Mouse (Mus musculus) liver, embryonic 13.5 days (tissue): ENCODE data around the gene Cpeb3. TPM values are rescaled to one million over a fixed set of nuclear protein-coding genes. Genes with fewer than 3 reads are reported as not detected.
"Not testable (repeated sequence)": the region's sequence is repeated elsewhere in the genome, so short reads cannot be mapped to it uniquely, and the experiment has no call there.

ENCODE experiments used
- ATAC-seq: fragments of 200-750 bp; cut with Nextera tagmentation; 2 replicates; pipeline ENCODE4 v1.8.0; 2017; ENCODE audit warnings: low read depth, mild to moderate bottlenecking, moderate number of reproducible peaks, moderate library complexity
- DNase-seq: peaks from one replicate; pipeline ENCODE4 v3.0.0; 2022
- H3K27ac ChIP-seq: fragments of 300-500 bp; sonication (generic); 2 replicates; pipeline ENCODE4 v1.5.1; 2015; ENCODE audit warnings: moderate library complexity, mild to moderate bottlenecking, inconsistent platforms
- H3K27me3 ChIP-seq: fragments of 300-500 bp; sonication (generic); 2 replicates; pipeline ENCODE4 v1.6.1; 2015; ENCODE audit warnings: mild to moderate bottlenecking, inconsistent platforms
- H3K36me3 ChIP-seq: fragments of 300-500 bp; sonication (generic); 2 replicates; pipeline ENCODE4 v1.6.1; 2015; ENCODE audit warnings: mild to moderate bottlenecking, inconsistent platforms
- H3K4me1 ChIP-seq: fragments of 300-500 bp; sonication (generic); replicated peaks from 2 replicates; pipeline ENCODE4 v1.6.1; 2015; ENCODE audit warnings: inconsistent platforms
- H3K4me2 ChIP-seq: fragments of 300-500 bp; sonication (generic); 2 replicates; pipeline ENCODE4 v1.6.1; 2015; ENCODE audit warnings: inconsistent platforms, mild to moderate bottlenecking, moderate library complexity
- H3K4me3 ChIP-seq: fragments of 300-500 bp; sonication (generic); replicated peaks from 2 replicates; pipeline ENCODE4 v1.5.1; 2015; ENCODE audit warnings: mild to moderate bottlenecking, inconsistent platforms
- H3K9ac ChIP-seq: fragments of 300-500 bp; sonication (generic); 2 replicates; pipeline ENCODE4 v1.6.1; 2015; ENCODE audit warnings: mild to moderate bottlenecking, inconsistent platforms
- H3K9me3 ChIP-seq: fragments of 300-500 bp; sonication (generic); replicated peaks from 2 replicates; pipeline ENCODE4 v1.6.1; 2016; ENCODE audit warnings: inconsistent platforms
- WGBS: fragments of 180-500 bp; shearing (Covaris S2); methylation state at CpG from one replicate; pipeline ENCODE4 v1.1.7; 2015; ENCODE audit not compliant: insufficient replicate concordance; 5-methylcytosine and 5-hydroxymethylcytosine counted together
- polyA plus RNA-seq: library from polyadenylated mRNA; unstranded; fragments of >200 nt; fragmentation: Nextera tagmentation; extraction: Ambion mirVana; gene quantifications from 2 replicates; pipeline ENCODE4 v1.2.1, GENCODE M21; 2015

The Cpeb3 gene
- polyA plus RNA-seq, 1 experiment from 2014 or later: 1.9 TPM

GRCm38 (mm10) chr19:37235818-37236217 lies 27.4 kb upstream of the Cpeb3 start:
- H3K27ac ChIP-seq: peak overlapping the region; percentile 97
- ATAC-seq: no peak
- 0 out of 2 replicates have a peak overlapping the region, but pooled peaks have one; percentile 3 for H3K4me3 ChIP-seq
- WGBS: 58% methylated on average over 8 of the region's 8 CpGs
- H3K4me2 ChIP-seq: peak overlapping the region; percentile 62
- peak overlapping the region; percentile 70 for H3K9ac ChIP-seq
- H3K27me3 ChIP-seq: peaks cover 19% of the 10 kb centered on the region
- no peaks in the 10 kb centered on the region for H3K36me3 ChIP-seq
- H3K4me1 ChIP-seq: peaks cover 94% of the 10 kb centered on the region
- H3K9me3 ChIP-seq: no peaks in the 10 kb centered on the region
- DNase-seq: no peak

- DNase-seq (peak; percentile 52), ATAC-seq (peak; percentile 35)
- H3K27ac ChIP-seq: peak overlapping the region; percentile 87
- no peaks in the 10 kb centered on the region for H3K9me3 ChIP-seq
- H3K27me3 ChIP-seq: peaks cover 19% of the 10 kb centered on the region
- WGBS: 6% methylated on average over 63 of the region's 63 CpGs
- H3K36me3 ChIP-seq: no peaks in the 10 kb centered on the region
- peak overlapping the region; percentile 63 for H3K4me3 ChIP-seq
- H3K9ac ChIP-seq: peak overlapping the region; percentile 78
- peak overlapping the region; percentile 68 for H3K4me2 ChIP-seq
- peaks cover 86% of the 10 kb centered on the region for H3K4me1 ChIP-seq
Observed at GRCm38 (mm10) chr19:37233561-37234539, 25.4 kb upstream of the Cpeb3 start.

- 26% methylated on average over 9 of the region's 9 CpGs for WGBS
- not testable (repeated sequence) for H3K9me3 ChIP-seq, H3K36me3 ChIP-seq
- DNase-seq (peak; percentile 30), ATAC-seq (peak; percentile 67)
- H3K4me2 ChIP-seq: peak overlapping the region; percentile 68
- peak overlapping the region; percentile 64 for H3K9ac ChIP-seq
- H3K4me1 ChIP-seq: peaks cover 76% of the 10 kb centered on the region
- H3K27me3 ChIP-seq: peaks cover 19% of the 10 kb centered on the region
- peak overlapping the region; percentile 88 for H3K27ac ChIP-seq
- H3K4me3 ChIP-seq: peak overlapping the region; percentile 63
Observed at GRCm38 (mm10) chr19:37232598-37232997, 24.2 kb upstream of the Cpeb3 start.

GRCm38 (mm10) chr19:37225197-37225862 lies 16.9 kb upstream of the Cpeb3 start:
- peak overlapping the region; percentile 76 for H3K27ac ChIP-seq
- peaks cover 38% of the 10 kb centered on the region for H3K4me1 ChIP-seq

GRCm38 (mm10) chr19:37214711-37215110 lies 6.3 kb upstream of the Cpeb3 start:
- no peak for ATAC-seq
- Histone ChIP-seq H3K4me2 (no peak overlapping the region), H3K27ac (no peak overlapping the region), H3K36me3 (peaks cover 80% of the 10 kb centered on the region), H3K4me3 (no peak overlapping the region), H3K9me3 (no peaks in the 10 kb centered on the region), H3K9ac (no peak overlapping the region), H3K27me3 (no peaks in the 10 kb centered on the region), H3K4me1 (peaks cover 36% of the 10 kb centered on the region)
- WGBS: 81% methylated on average over 2 of the region's 2 CpGs
- DNase-seq: no peak

More at GRCm38 (mm10) chr19:37225197-37225862, 16.9 kb upstream of the Cpeb3 start:
- peaks cover 41% of the 10 kb centered on the region for H3K36me3 ChIP-seq
- H3K27me3 ChIP-seq: no peaks in the 10 kb centered on the region
- WGBS: 32% methylated on average over 6 of the region's 6 CpGs
- H3K4me3 ChIP-seq: no peak overlapping the region
- DNase-seq (no peak), ATAC-seq (peak; percentile 74)
- peak overlapping the region; percentile 3 for H3K9ac ChIP-seq
- H3K4me2 ChIP-seq: no peak overlapping the region
- H3K9me3 ChIP-seq: no peaks in the 10 kb centered on the region

- Histone ChIP-seq H3K9me3 (no peaks in the 10 kb centered on the region), H3K4me3 (no peak overlapping the region), H3K9ac (no peak overlapping the region), H3K4me2 (no peak overlapping the region), H3K27ac (0 out of 2 replicates have a peak overlapping the region, but pooled peaks have one; percentile 8), H3K27me3 (no peaks in the 10 kb centered on the region), H3K36me3 (peaks cover 51% of the 10 kb centered on the region), H3K4me1 (peaks cover 48% of the 10 kb centered on the region)
- DNase-seq (no peak), ATAC-seq (no peak)
- WGBS: 90% methylated on average over 3 of the region's 3 CpGs
Observed at GRCm38 (mm10) chr19:37211416-37211815, 3.0 kb upstream of the Cpeb3 start.

GRCm38 (mm10) chr19:37210457-37210856 lies 2.1 kb upstream of the Cpeb3 start:
- WGBS: 71% methylated on average over 4 of the region's 4 CpGs
- peaks cover 55% of the 10 kb centered on the region for H3K4me1 ChIP-seq
- ATAC-seq (no peak), DNase-seq (no peak)
- H3K4me3 ChIP-seq: peak overlapping the region; percentile 98; the same call in 1 of the 2 replicates
- peak overlapping the region; percentile 83 for H3K4me2 ChIP-seq
- peaks cover 44% of the 10 kb centered on the region for H3K36me3 ChIP-seq
- no peaks in the 10 kb centered on the region for H3K9me3 ChIP-seq
- H3K27me3 ChIP-seq: no peaks in the 10 kb centered on the region
- H3K9ac ChIP-seq: peak overlapping the region; percentile 100
- peak overlapping the region; percentile 67 for H3K27ac ChIP-seq

GRCm38 (mm10) chr19:37209467-37210128 lies 1.2 kb upstream of the Cpeb3 start:
- WGBS: 73% methylated on average over 8 of the region's 8 CpGs

GRCm38 (mm10) chr19:37208986-37209385 lies 585 bp upstream of the Cpeb3 start:
- ATAC-seq (no peak), DNase-seq (no peak)
- peak overlapping the region; percentile 98 for H3K27ac ChIP-seq

More at GRCm38 (mm10) chr19:37209467-37210128, 1.2 kb upstream of the Cpeb3 start:
- peak overlapping the region; percentile 83 for H3K4me2 ChIP-seq
- H3K36me3 ChIP-seq: peaks cover 40% of the 10 kb centered on the region
- peaks cover 59% of the 10 kb centered on the region for H3K4me1 ChIP-seq
- peak overlapping the region; percentile 100 for H3K9ac ChIP-seq
- ATAC-seq (no peak), DNase-seq (no peak)
- H3K27ac ChIP-seq: peak overlapping the region; percentile 98
- peak overlapping the region; percentile 98 for H3K4me3 ChIP-seq
- no peaks in the 10 kb centered on the region for H3K9me3 ChIP-seq
- H3K27me3 ChIP-seq: no peaks in the 10 kb centered on the region

GRCm38 (mm10) chr19:37207303-37208175 lies 862 bp downstream of the Cpeb3 start, which contains the start of gene March5:
Gene March5, plus strand, starts transcription at chr19:37207543.
- Histone ChIP-seq H3K27ac (peak within 1 kb of the TSS; percentile 98), H3K9me3 (no peaks in the 10 kb centered on the region), H3K4me2 (peak within 1 kb of the TSS; percentile 83), H3K36me3 (peaks cover 26% of the 10 kb centered on the region), H3K4me3 (peak within 1 kb of the TSS; percentile 98), H3K9ac (peak within 1 kb of the TSS; percentile 100), H3K4me1 (peaks cover 69% of the 10 kb centered on the region), H3K27me3 (no peaks in the 10 kb centered on the region)
- WGBS: under 1% methylated on average over 80 of the region's 94 CpGs
- peak; percentile 81 for DNase-seq
- peak; percentile 92 for ATAC-seq

More at GRCm38 (mm10) chr19:37208986-37209385, 585 bp upstream of the Cpeb3 start:
- no peaks in the 10 kb centered on the region for H3K27me3 ChIP-seq
- H3K9me3 ChIP-seq: no peaks in the 10 kb centered on the region
- WGBS: 63% methylated on average over 7 of the region's 7 CpGs
- H3K9ac ChIP-seq: peak overlapping the region; percentile 100
- peaks cover 65% of the 10 kb centered on the region for H3K4me1 ChIP-seq
- peak overlapping the region; percentile 83 for H3K4me2 ChIP-seq
- peak overlapping the region; percentile 98 for H3K4me3 ChIP-seq
- peaks cover 40% of the 10 kb centered on the region for H3K36me3 ChIP-seq
